Mouse (Mus musculus) embryo, embryonic 11.5 days (tissue): Measurements from ENCODE around the gene Cdc42se1.
"Not testable (repeated sequence)": the region's sequence is repeated elsewhere in the genome, so short reads cannot be mapped to it uniquely, and the experiment has no call there.

Experiments
- DNase-seq: peaks from one replicate; pipeline ENCODE4 v3.0.0-alpha.2; 2012; ENCODE audit warnings: low read depth, low spot score

Cdc42se1 gene

DNA sequence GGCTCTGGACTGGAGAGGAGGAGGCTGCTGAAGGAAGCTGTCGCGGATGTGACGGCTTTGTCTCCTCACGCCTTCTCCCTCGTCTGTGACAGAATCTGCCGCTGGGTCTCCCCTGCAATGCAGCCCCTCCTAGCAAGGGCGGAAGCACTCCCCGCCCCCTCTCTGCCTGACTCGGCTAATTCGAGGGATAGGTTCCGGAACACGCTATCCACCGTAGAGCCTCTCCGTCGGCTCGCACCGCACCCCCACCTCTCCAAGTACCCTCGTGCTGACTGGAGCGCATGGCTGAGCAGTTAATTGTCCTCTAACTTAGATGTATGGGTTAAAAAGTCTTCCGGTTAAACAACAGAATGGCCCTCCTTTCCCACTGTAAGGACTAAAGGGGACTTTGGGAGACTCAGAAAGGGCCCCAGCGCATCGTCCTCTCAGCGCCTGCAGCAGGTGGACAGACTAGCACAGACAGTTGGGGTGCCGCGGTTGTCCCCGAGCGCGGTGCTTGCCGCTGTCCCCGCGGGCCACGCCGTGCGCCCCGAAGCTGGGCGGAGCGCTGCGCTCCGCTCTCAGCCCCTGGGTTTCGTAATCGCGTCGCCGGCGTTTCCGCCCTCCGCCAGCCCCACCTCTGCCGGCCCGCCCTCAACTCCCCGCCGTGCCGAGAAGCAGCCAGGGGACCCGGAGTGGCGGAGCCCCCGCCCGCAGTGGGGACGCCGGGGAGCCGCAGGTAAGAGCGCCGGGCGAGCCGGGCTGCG lies at the start of gene Cdc42se1:
Cdc42se1 (plus strand) TSS at position 585 of the 746 bp plus-strand sequence.
- peak; percentile 75 for DNase-seq

- no peak for DNase-seq
Observed at GRCm38 (mm10) chr3:95178948-95179347, 49.6 kb upstream of the Cdc42se1 start.

- no peak for DNase-seq
Observed at GRCm38 (mm10) chr3:95179890-95180289, 48.6 kb upstream of the Cdc42se1 start.

DNA sequence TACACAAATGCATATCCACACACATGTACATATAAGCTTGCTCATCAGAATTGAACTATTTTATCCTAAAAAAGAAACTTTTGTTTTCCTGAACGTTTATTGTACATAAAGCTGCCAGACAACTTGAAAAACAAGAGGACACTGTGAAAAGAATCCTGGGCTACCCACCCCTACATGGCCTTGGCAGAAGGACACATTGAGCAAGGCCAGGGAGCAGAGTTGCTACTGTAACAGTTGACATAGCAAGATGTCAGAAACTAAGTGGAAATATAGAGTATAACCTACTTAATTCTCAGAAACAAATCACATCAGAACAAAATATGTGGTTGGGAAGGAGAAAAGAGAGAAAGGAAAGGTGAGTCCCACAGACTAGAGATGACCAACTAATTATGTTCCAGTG lies 46.7 kb upstream of the Cdc42se1 start:
- no peak for DNase-seq

GRCm38 (mm10) chr3:95184796-95185577 lies 43.5 kb upstream of the Cdc42se1 start:
- DNase-seq: no peak

GRCm38 (mm10) chr3:95186100-95186499 lies 42.4 kb upstream of the Cdc42se1 start:
- DNase-seq: no peak

GRCm38 (mm10) chr3:95186888-95187287 lies 41.6 kb upstream of the Cdc42se1 start:
- no peak for DNase-seq

DNA sequence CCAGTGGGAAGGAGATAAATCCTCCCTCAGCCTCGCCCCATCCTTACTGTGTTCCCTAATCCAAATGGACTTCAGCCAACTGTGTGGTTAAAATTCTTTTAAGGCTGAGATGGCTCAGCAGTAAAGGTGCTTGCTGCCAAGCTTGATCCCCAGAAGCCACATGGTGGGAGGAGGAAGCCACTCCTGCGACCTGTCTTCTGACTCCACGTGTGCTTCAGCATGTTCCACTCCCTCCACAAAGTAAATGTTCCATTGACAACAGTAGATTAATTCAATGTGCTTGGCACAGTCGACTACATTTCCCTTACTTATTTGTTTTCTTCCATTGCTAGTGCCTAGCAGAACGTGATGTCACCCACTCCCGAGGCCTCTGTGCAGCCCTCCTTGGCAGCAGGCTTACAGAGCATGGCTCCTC lies 33.8 kb upstream of the Cdc42se1 start:
- DNase-seq: no peak

GRCm38 (mm10) chr3:95195772-95196171 lies 32.8 kb upstream of the Cdc42se1 start:
- no peak for DNase-seq

DNA sequence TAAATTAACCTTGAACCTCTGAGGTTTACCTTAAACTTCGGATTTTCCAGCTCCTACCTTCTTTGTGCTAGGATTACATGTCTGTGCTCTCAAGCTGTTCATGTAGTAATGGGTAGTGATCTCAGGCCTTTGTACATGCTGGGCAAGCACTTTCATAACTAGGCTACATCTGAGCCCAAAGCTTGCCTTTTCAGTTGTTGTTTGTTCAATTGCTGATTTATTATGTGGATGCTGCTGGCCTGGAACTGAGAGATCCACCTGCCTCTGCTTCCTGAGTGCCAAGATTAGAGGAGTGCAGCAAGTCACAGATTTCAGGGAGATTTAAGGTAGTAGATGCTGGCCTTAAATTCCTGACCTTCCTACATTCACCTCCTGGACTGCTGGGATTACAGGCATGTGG lies 29.4 kb upstream of the Cdc42se1 start:
- no peak for DNase-seq

- DNase-seq: no peak
Observed at GRCm38 (mm10) chr3:95200132-95200531, 28.4 kb upstream of the Cdc42se1 start.

GRCm38 (mm10) chr3:95200562-95200961 lies 28.0 kb upstream of the Cdc42se1 start:
- DNase-seq: no peak

GRCm38 (mm10) chr3:95203880-95204279 lies 24.7 kb upstream of the Cdc42se1 start:
- DNase-seq: no peak

- no peak for DNase-seq
Observed at GRCm38 (mm10) chr3:95208286-95208685, 20.2 kb upstream of the Cdc42se1 start.

DNA sequence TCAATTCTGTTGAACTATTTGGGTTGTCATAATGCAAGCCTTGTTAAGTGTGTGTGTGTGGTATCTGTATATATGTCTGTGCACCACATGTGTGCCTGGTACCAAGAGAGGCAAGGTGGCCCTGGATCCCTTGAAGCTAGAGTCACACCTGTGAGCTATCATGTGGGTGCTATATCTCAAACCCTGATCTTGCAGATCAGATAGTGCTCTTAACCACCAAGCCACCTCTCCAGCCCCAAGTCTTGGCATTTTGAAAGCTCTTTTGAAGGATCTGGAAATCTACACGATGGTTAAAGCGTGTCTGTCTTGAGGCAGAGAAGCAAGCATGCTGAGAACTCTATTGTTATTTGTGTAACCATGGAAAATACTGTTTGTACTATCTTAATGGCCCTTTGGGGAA lies 17.9 kb upstream of the Cdc42se1 start:
- DNase-seq: no peak

GRCm38 (mm10) chr3:95212889-95213608 lies 15.5 kb upstream of the Cdc42se1 start:
- DNase-seq: not testable (repeated sequence)

- DNase-seq: no peak
Observed at GRCm38 (mm10) chr3:95213609-95213975, 14.9 kb upstream of the Cdc42se1 start.

DNA sequence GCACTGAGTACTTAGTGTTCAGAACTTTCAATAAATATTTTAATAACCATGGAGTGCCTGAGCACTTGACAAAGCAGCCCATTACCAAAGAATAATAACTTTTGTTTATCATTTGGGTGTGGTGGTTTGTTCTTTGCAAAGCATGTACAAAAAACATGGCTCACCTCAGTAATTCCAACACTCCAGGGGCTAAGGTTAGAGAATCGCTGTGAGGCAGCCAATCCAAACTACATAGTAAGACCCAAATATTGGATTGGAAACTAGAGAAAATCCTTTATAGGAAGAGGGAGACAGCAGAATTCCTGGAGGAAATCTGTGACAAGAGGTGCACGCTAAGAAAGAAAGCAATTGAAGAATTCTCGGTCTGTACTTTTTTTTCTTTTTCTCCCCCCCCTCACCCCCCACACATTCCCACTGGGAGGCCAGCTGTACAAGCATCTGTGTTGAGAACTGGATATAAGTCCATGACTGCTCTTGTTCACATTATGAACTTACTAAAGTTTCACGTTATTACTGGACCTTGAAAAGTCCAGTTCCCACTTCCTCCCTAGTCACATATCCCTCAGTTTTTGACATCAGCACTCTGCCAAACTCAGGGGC lies 11.8 kb upstream of the Cdc42se1 start:
- DNase-seq: no peak

- peak; percentile 89 for DNase-seq
Observed at GRCm38 (mm10) chr3:95217255-95218134, 11.0 kb upstream of the Cdc42se1 start, which contains the start of gene Gabpb2. Gabpb2 (minus strand) TSS chr3:95217916.

DNA sequence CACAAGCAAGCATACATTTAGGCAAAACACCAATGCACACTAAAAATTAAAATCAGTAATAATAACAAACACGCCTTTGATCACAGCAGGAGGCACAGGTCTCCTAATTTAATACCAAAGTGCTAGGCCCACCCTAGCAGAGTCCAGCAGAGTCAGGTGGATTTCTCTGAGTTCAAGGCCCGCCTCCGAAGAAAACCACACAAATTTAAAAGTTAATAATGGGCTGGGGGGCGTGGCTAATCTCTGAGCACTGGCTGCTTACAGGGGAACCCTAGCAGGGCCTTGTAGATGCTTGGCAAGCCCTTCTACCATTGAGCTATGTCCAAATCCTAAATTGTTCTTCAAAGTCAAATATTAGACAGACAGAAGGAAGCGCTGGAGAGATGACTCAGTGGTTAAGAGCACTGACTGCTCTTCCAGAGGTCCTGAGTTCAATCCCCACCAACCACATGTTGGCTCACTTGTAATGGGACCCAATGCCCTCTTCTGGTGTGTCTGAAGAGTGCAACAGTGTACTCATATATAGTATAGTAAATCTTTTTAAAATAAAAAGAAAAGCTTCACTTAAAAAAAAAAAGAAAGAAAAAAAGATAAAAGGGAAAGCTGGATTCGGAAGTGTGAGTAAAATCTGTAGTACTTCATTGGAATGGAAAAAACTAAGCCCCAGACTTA lies 9.9 kb upstream of the Cdc42se1 start:
- no peak for DNase-seq
